Comparison of ENCODE assay signal across 21 mouse cellular contexts in the genomic region with DNA sequence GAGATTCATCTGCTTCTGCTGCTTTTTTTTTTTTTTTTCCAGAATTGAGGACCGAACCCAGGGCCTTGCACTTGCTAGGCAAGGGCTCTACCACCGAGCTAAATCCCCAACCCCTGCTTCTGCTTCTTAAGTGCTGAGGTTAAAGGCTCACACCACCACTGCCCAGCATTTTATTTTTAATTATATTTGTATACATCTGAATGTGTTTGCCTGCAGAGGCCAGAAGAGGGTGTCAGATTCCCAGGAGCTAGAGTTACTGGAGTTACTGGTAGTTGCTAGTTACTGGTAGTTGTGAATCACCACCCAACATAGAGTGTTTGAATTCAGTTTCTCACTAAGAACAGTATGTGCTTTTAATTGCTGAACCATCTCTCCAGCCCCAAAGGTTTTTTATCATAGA. TPM values are rescaled to one million over a fixed set of nuclear protein-coding genes. Genes with fewer than 3 reads are reported as not detected.
DNase-seq lines count a peak whose midpoint lies in the region; ATAC-seq and TF ChIP-seq lines count a peak whose summit lies in the region.
"Had no signal": no experiment of that assay in that cellular context is flagged by ENCODE, and none has a peak within 500 bp of the region (broad histone marks: within the 10 kb centered on the region; RNA-seq: fewer than 3 reads in every experiment).

No protein-coding gene starts in this region.

- CTCF ChIA-PET in Patski (lab: Charles Lee): interaction anchor here (1.2 to 1.6 kb wide), 3 partner anchors 12 to 319 kb away, joined by 3 to 5 read pairs (median 3); no protein-coding TSS in a partner anchor

- no peak for ATAC-seq in kidney, postnatal 0 days (replicated peaks; ENCODE audit: low FRiP score, low read depth)
- no peak for ATAC-seq in midbrain, postnatal 0 days (ENCODE audit: low FRiP score)
- ATAC-seq in midbrain, embryonic 11.5 days (ENCODE audit: low FRiP score): no peak
- no peak for ATAC-seq in Patski
- ATAC-seq: forebrain, embryonic 16.5 days; hindbrain, embryonic 16.5 days; inflammation-experienced regulatory T-cells, adult 6 months had no signal

- 89% methylated on average over 2 of the region's 2 CpGs for WGBS in kidney, postnatal 0 days
- 95% methylated on average over 2 of the region's 2 CpGs for WGBS in midbrain, postnatal 0 days
- WGBS in midbrain, embryonic 11.5 days: 90% methylated on average over 2 of the region's 2 CpGs

- H3K4me2 ChIP-seq in kidney, postnatal 0 days (ENCODE audit: low read length): no peak overlapping the region
- no peak overlapping the region for H3K4me2 ChIP-seq in midbrain, postnatal 0 days (ENCODE audit: low read depth, low read length, poor library complexity, severe bottlenecking)
- H3K4me2 ChIP-seq in midbrain, embryonic 11.5 days: no peak overlapping the region
- H3K4me2 ChIP-seq: embryonic facial prominence, embryonic 13.5 days; forebrain, embryonic 12.5 days; hindbrain, embryonic 12.5 days had no signal

- POLR2A ChIA-PET in Patski (lab: Charles Lee): interaction anchor here (0.6 to 0.7 kb wide), 2 partner anchors 57 to 122 kb away, joined by 3 to 4 read pairs; no protein-coding TSS in a partner anchor

- no peaks in the 10 kb centered on the region for H3K27me3 ChIP-seq in kidney, postnatal 0 days (ENCODE audit: insufficient read depth, low read length)
- no peaks in the 10 kb centered on the region for H3K27me3 ChIP-seq in midbrain, postnatal 0 days (ENCODE audit: insufficient read depth, low read length)
- no peaks in the 10 kb centered on the region for H3K27me3 ChIP-seq in midbrain, embryonic 11.5 days (ENCODE audit: control insufficient read depth, insufficient read depth, low read length)
- no peaks in the 10 kb centered on the region for H3K27me3 ChIP-seq in Patski
- H3K27me3 ChIP-seq: embryonic facial prominence, embryonic 13.5 days; forebrain, embryonic 12.5 days; hindbrain, embryonic 12.5 days had no signal

- no peaks in the 10 kb centered on the region for H3K9me3 ChIP-seq in kidney, postnatal 0 days (replicated peaks; ENCODE audit: low read length)
- no peaks in the 10 kb centered on the region for H3K9me3 ChIP-seq in midbrain, postnatal 0 days (ENCODE audit: low read length)
- H3K9me3 ChIP-seq in midbrain, embryonic 11.5 days (ENCODE audit: control insufficient read depth, low read length): no peaks in the 10 kb centered on the region

- in situ Hi-C loops in Patski (cut with MboI; ENCODE audit: low pct_unique_long_range_greater_than_20kb): no loop called here

- 0 out of 2 replicates have a peak, but pooled peaks cover 2% of the 10 kb centered on the region for H3K36me3 ChIP-seq in kidney, postnatal 0 days (ENCODE audit: insufficient read depth, low read length)
- H3K36me3 ChIP-seq in midbrain, postnatal 0 days (ENCODE audit: insufficient read depth, low read length): no peaks in the 10 kb centered on the region
- no peaks in the 10 kb centered on the region for H3K36me3 ChIP-seq in midbrain, embryonic 11.5 days (ENCODE audit: control insufficient read depth, insufficient read depth, low read length)
- H3K36me3 ChIP-seq: forebrain, embryonic 12.5 days had no signal

- H3K4me1 ChIP-seq in kidney, postnatal 0 days (replicated peaks; ENCODE audit: insufficient read depth, low read length): peaks cover 9% of the 10 kb centered on the region; the same call in 1 of the 2 replicates
- H3K4me1 ChIP-seq in midbrain, postnatal 0 days (ENCODE audit: insufficient read depth, low read length): no peaks in the 10 kb centered on the region
- H3K4me1 ChIP-seq in midbrain, embryonic 11.5 days (ENCODE audit: control insufficient read depth, insufficient read depth, low read length): no peaks in the 10 kb centered on the region
- H3K4me1 ChIP-seq: embryonic facial prominence, embryonic 13.5 days; forebrain, embryonic 12.5 days; hindbrain, embryonic 12.5 days had no signal

- peak overlapping the region; percentile 77 for H3K27ac ChIP-seq in gastrocnemius, adult 2 months
- no peak overlapping the region for H3K27ac ChIP-seq in kidney, postnatal 0 days
- no peak overlapping the region for H3K27ac ChIP-seq in midbrain, postnatal 0 days (ENCODE audit: low read depth, low read length)
- no peak overlapping the region for H3K27ac ChIP-seq in midbrain, embryonic 11.5 days (ENCODE audit: low read depth, low read length)
- H3K27ac ChIP-seq: embryonic facial prominence, embryonic 13.5 days; forebrain, embryonic 12.5 days; hindbrain, embryonic 12.5 days had no signal

- TF ChIP-seq CTCF in gastrocnemius, adult 2 months (IDR thresholded peaks at IDR 0.05): peak; percentile 39
- peak; percentile 8; the same call in 1 of the 2 replicates for TF ChIP-seq CTCF in kidney, postnatal 0 days (IDR thresholded peaks at IDR 0.05; ENCODE audit: low read depth)
- TF ChIP-seq CTCF in midbrain, postnatal 0 days (IDR thresholded peaks at IDR 0.05): 0 out of 2 replicates have a peak, but pooled peaks have one; percentile 3
- TF ChIP-seq CTCF in Patski (IDR thresholded peaks at IDR 0.05): peak; percentile 34

- no peak overlapping the region for H3K4me3 ChIP-seq in gastrocnemius, adult 2 months
- H3K4me3 ChIP-seq in kidney, postnatal 0 days (replicated peaks; ENCODE audit: low read depth, low read length): no peak overlapping the region
- H3K4me3 ChIP-seq in midbrain, postnatal 0 days (ENCODE audit: low read depth, low read length): no peak overlapping the region
- no peak overlapping the region for H3K4me3 ChIP-seq in midbrain, embryonic 11.5 days (ENCODE audit: low read depth, low read length)
- H3K4me3 ChIP-seq: embryonic facial prominence, embryonic 13.5 days; forebrain, embryonic 12.5 days; hindbrain, embryonic 12.5 days had no signal

- intact Hi-C loops in gastrocnemius, adult 2 months (cut with DNase I): no loop called here
- intact Hi-C loops in gastrocnemius, postnatal 14 days (cut with DNase I; ENCODE audit: low total_unique reads): no loop called here

- H3K9ac ChIP-seq in kidney, postnatal 0 days (ENCODE audit: low read depth, low read length): no peak overlapping the region
- no peak overlapping the region for H3K9ac ChIP-seq in midbrain, postnatal 0 days (replicated peaks; ENCODE audit: low read length, poor library complexity, severe bottlenecking)
- H3K9ac ChIP-seq in midbrain, embryonic 11.5 days (ENCODE audit: low read length): no peak overlapping the region
- H3K9ac ChIP-seq: embryonic facial prominence, embryonic 13.5 days; forebrain, embryonic 12.5 days; hindbrain, embryonic 12.5 days had no signal

- no peak for DNase-seq in gastrocnemius, adult 2 months
- no peak for DNase-seq in gastrocnemius, postnatal 14 days
- DNase-seq in kidney, postnatal 0 days (ENCODE audit: low spot score): no peak
- DNase-seq in kidney, adult 9 months: no peak
- no peak for DNase-seq in midbrain, postnatal 0 days (ENCODE audit: low spot score)
- DNase-seq in midbrain, embryonic 11.5 days (ENCODE audit: low spot score, missing footprints): no peak
- no peak for DNase-seq in Patski (ENCODE audit: low read depth, low spot score)
- DNase-seq in adrenal gland, adult 18-20 months (ENCODE audit: low spot score in 2 of 2): no peak
- DNase-seq: adrenal gland, postnatal 25 days; cerebellum, adult 18-20 months; cerebellum, adult 9-11 months; cerebellum, postnatal 36 days; gastrocnemius, postnatal 36 days; heart, postnatal 10 days; heart, postnatal 4 days had no signal

RNA-seq across cellular contexts. Expression of gene Hmox2, which starts 13.8 kb away (rescaled TPM):
- total RNA-seq in gastrocnemius, adult 2 months (2021): 10 to 100 TPM; 35.4 to 43.6 TPM
- total RNA-seq in gastrocnemius, postnatal 14 days (2021): 10 to 100 TPM; 41.8 to 44.5 TPM
- polyA plus RNA-seq in kidney, postnatal 0 days (2015; fragmentation: Nextera tagmentation; extraction: Ambion mirVana): 102 and 107 TPM in 2 replicates
- total RNA-seq in midbrain, postnatal 0 days (2014; rRNA removed): 37.9 and 43.2 TPM in 2 replicates
- 92.7 and 102 TPM in 2 replicates for polyA plus RNA-seq in midbrain, postnatal 0 days (2015; fragmentation: Nextera tagmentation; extraction: Ambion mirVana)
- polyA plus RNA-seq in midbrain, embryonic 11.5 days (2014; fragmentation: Nextera tagmentation; extraction: Ambion mirVana): 82.2 and 82.7 TPM in 2 replicates
- 104 TPM for polyA plus RNA-seq in Patski (2021)
- total RNA-seq in adrenal gland, adult 18-20 months (2021): 10 to 100 TPM; 73.5 to 83.8 TPM

RNA-seq across cellular contexts. Expression of gene Nmral1, which starts 20.8 kb away (rescaled TPM):
- 1 to 10 TPM; 2.6 to 3.7 TPM for total RNA-seq in gastrocnemius, adult 2 months (2021)
- total RNA-seq in gastrocnemius, postnatal 14 days (2021): 1 to 10 TPM; 4.5 to 5.2 TPM
- polyA plus RNA-seq in kidney, postnatal 0 days (2015; fragmentation: Nextera tagmentation; extraction: Ambion mirVana): 47.9 and 56.2 TPM in 2 replicates
- total RNA-seq in midbrain, postnatal 0 days (2014; rRNA removed): 27.5 and 33.5 TPM in 2 replicates
- 37.1 and 41.2 TPM in 2 replicates for polyA plus RNA-seq in midbrain, postnatal 0 days (2015; fragmentation: Nextera tagmentation; extraction: Ambion mirVana)
- 174 and 191 TPM in 2 replicates for polyA plus RNA-seq in midbrain, embryonic 11.5 days (2014; fragmentation: Nextera tagmentation; extraction: Ambion mirVana)
- polyA plus RNA-seq in Patski (2021): 30.9 TPM
- total RNA-seq in adrenal gland, adult 18-20 months (2021): 1 to 10 TPM; 3.1 to 4.7 TPM

RNA-seq across cellular contexts. Expression of gene Cdip1, which starts 50.1 kb away (rescaled TPM):
- 10 to 100 TPM; 69.3 to 82.9 TPM for total RNA-seq in gastrocnemius, adult 2 months (2021)
- 10 to 100 TPM; 61.9 to 62.7 TPM for total RNA-seq in gastrocnemius, postnatal 14 days (2021)
- polyA plus RNA-seq in kidney, postnatal 0 days (2015; fragmentation: Nextera tagmentation; extraction: Ambion mirVana): 81.1 and 91.2 TPM in 2 replicates
- 122 and 130 TPM in 2 replicates for total RNA-seq in midbrain, postnatal 0 days (2014; rRNA removed)
- polyA plus RNA-seq in midbrain, postnatal 0 days (2015; fragmentation: Nextera tagmentation; extraction: Ambion mirVana): 131 and 139 TPM in 2 replicates
- polyA plus RNA-seq in midbrain, embryonic 11.5 days (2014; fragmentation: Nextera tagmentation; extraction: Ambion mirVana): 85.7 and 85.8 TPM in 2 replicates
- polyA plus RNA-seq in Patski (2021): 43.9 TPM
- 100 to 1,000 TPM; 121 to 147 TPM for total RNA-seq in adrenal gland, adult 18-20 months (2021)
